Mouse (Mus musculus) mouse trophoblast stem cell (cell line): ENCODE measurements around the gene Daam1.

ENCODE experiments used
- in situ Hi-C, 2 experiments: fragments of 300-500 bp; cut with MseI, MboI; formaldehyde crosslinking; loops; 2 replicates in 1 of 2; 3 replicates in 1 of 2; pipeline ENCODE4 v1.15.1; 2025

Gene Daam1

GRCm38 (mm10) chr12:71969941-71970629 is 139.2 kb downstream of the Daam1 start:
- in situ Hi-C loops: no loop called here

- in situ Hi-C loops: no loop called here
Measured at GRCm38 (mm10) chr12:71970791-71971654, 140.1 kb downstream of the Daam1 start.

GRCm38 (mm10) chr12:71972126-71972525 is 141.2 kb downstream of the Daam1 start:
- in situ Hi-C loops: no loop called here

GRCm38 (mm10) chr12:71972619-71973266 is 141.9 kb downstream of the Daam1 start:
- in situ Hi-C loops: no loop called here

- in situ Hi-C loops: no loop called here
Measured at GRCm38 (mm10) chr12:71973577-71973976, 142.7 kb downstream of the Daam1 start.

- in situ Hi-C loops: no loop called here
Measured at GRCm38 (mm10) chr12:71975626-71976025, 144.7 kb downstream of the Daam1 start.

- in situ Hi-C loops: no loop called here
Measured at GRCm38 (mm10) chr12:71976361-71976960, 145.6 kb downstream of the Daam1 start.

- in situ Hi-C loops: no loop called here
Measured at GRCm38 (mm10) chr12:71977364-71977763, 146.5 kb downstream of the Daam1 start.

GRCm38 (mm10) chr12:71978513-71979352 is 147.9 kb downstream of the Daam1 start:
- in situ Hi-C loops: no loop called here

GRCm38 (mm10) chr12:71980166-71980565 is 149.3 kb downstream of the Daam1 start:
- in situ Hi-C loops: no loop called here

GRCm38 (mm10) chr12:71980746-71981145 is 149.9 kb downstream of the Daam1 start:
- in situ Hi-C loops: no loop called here

- in situ Hi-C loops: no loop called here
Measured at GRCm38 (mm10) chr12:71981250-71981649, 150.4 kb downstream of the Daam1 start.

GRCm38 (mm10) chr12:71981791-71982190 is 150.9 kb downstream of the Daam1 start:
- in situ Hi-C loops: no loop called here

GRCm38 (mm10) chr12:71983102-71983715 is 152.3 kb downstream of the Daam1 start:
- in situ Hi-C loops: no loop called here

- in situ Hi-C loops: no loop called here
Measured at GRCm38 (mm10) chr12:71987161-71987560, 156.3 kb downstream of the Daam1 start.

- in situ Hi-C loops: no loop called here
Measured at GRCm38 (mm10) chr12:71987885-71988284, 157.0 kb downstream of the Daam1 start.

- in situ Hi-C loops: no loop called here
Measured at GRCm38 (mm10) chr12:71989596-71989995, 158.7 kb downstream of the Daam1 start.

GRCm38 (mm10) chr12:71992599-71993210 is 161.8 kb downstream of the Daam1 start:
- in situ Hi-C loops: no loop called here

GRCm38 (mm10) chr12:71995831-71996230 is 165.0 kb downstream of the Daam1 start:
- in situ Hi-C loops: no loop called here

- in situ Hi-C loops: no loop called here
Measured at GRCm38 (mm10) chr12:71996920-71997319, 166.0 kb downstream of the Daam1 start.
